Mouse (Mus musculus): ENCODE results near the gene Gmnn. TPM values are rescaled to one million over a fixed set of nuclear protein-coding genes. Genes with fewer than 3 reads are reported as not detected.

The Gmnn gene
- total and polyA plus RNA-seq, 3 experiments: 127 to 155 (median 129) TPM

- H3K36me3 ChIP-seq (ENCODE audit: control insufficient read depth in 1 of 2, insufficient read depth in 2 of 2, low read length in 2 of 2): peaks cover 0 to 4% of the 10 kb centered on the region in 2 experiments; a peak in 2 of 4 replicates
- H3K4me3 ChIP-seq (ENCODE audit: control insufficient read depth in 1 of 2, insufficient read depth in 1 of 2, low read depth in 2 of 2, low read length in 2 of 2): no peak overlapping the region
- H3K27me3 ChIP-seq (ENCODE audit: control insufficient read depth in 1 of 2, insufficient read depth in 2 of 2, low read length in 2 of 2): no peaks in the 10 kb centered on the region; a peak in 1 of 4 replicates
- peaks cover 0 to 3% of the 10 kb centered on the region in 2 experiments; a peak in 2 of 4 replicates for H3K4me1 ChIP-seq (ENCODE audit: control insufficient read depth in 1 of 2, insufficient read depth in 2 of 2, low read length in 2 of 2)
- H3K79me2 ChIP-seq (ENCODE audit: control insufficient read depth, insufficient read depth, low read length, poor library complexity): no peaks in the 10 kb centered on the region
- H3K27ac ChIP-seq (ENCODE audit: control insufficient read depth, low read depth, low read length): no peak overlapping the region
- TF ChIP-seq GATA1 (IDR thresholded peaks at IDR 0.05; ENCODE audit: low read depth, low read length) (no peak), UBTF (IDR thresholded peaks at IDR 0.05; ENCODE audit: borderline replicate concordance, insufficient read depth, low read depth, low read length) (no peak), ZMIZ1 (IDR thresholded peaks at IDR 0.05; ENCODE audit: low read depth, low read length) (no peak), EP300 (IDR thresholded peaks at IDR 0.05; ENCODE audit: low read depth in 1 of 2, low read length in 2 of 2) (no peak), MYC (IDR thresholded peaks at IDR 0.05; ENCODE audit: low read depth, low read length) (no peak), CTCF (IDR thresholded peaks at IDR 0.05 in 2 of 3, conservative IDR thresholded peaks at IDR 0.05 in 1 of 3; ENCODE audit: control insufficient read depth in 1 of 3, insufficient read depth in 1 of 3, low read depth in 2 of 3, low read length in 3 of 3, poor library complexity in 1 of 3, severe bottlenecking in 1 of 3) (no peak), GABPA (IDR thresholded peaks at IDR 0.05; ENCODE audit: low read depth, low read length) (no peak), MAFK (IDR thresholded peaks at IDR 0.05; ENCODE audit: borderline replicate concordance, low read depth, low read length) (no peak), SMC3 (IDR thresholded peaks at IDR 0.05; ENCODE audit: low read depth, low read length) (no peak), USF2 (IDR thresholded peaks at IDR 0.05; ENCODE audit: borderline replicate concordance in 1 of 2, insufficient read depth in 1 of 2, low read depth in 1 of 2, low read length in 2 of 2) (no peak), MXI1 (IDR thresholded peaks at IDR 0.05; ENCODE audit: low read depth, low read length) (no peak)
- H3K9ac ChIP-seq (ENCODE audit: control insufficient read depth, low read depth, low read length, poor library complexity, severe bottlenecking): no peak overlapping the region
- H3K9me3 ChIP-seq (replicated peaks; ENCODE audit: insufficient read depth, low read length): no peaks in the 10 kb centered on the region
- no peak for DNase-seq (ENCODE audit: low read depth, low spot score)
These were observed 30.8 kb upstream of the Gmnn start for GRCm38 (mm10) chr13:24792411-24793045.

DNA sequence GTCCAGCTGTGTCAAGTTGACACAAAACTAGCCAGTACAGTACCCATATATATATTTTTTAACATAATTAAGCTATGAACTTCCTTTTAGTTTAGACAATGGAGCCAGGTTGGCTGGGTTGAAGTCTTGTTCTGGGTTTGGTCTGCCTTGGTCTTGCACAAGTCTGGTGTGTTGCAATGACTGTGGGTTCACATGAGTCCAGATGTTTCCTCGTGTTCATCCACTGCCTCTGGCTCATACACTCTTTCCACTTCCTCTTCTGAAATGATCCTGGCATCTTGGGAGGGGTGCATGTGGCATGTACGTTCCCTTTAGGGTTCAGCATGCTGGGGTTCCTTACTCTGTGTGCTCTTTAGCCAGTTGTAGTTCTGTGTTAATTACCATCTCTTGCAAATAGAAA is 29.6 kb upstream of the Gmnn start:
- peaks cover 0 to 7% of the 10 kb centered on the region in 2 experiments; a peak in 2 of 4 replicates for H3K36me3 ChIP-seq (ENCODE audit: control insufficient read depth in 1 of 2, insufficient read depth in 2 of 2, low read length in 2 of 2)
- no peak overlapping the region for H3K9ac ChIP-seq (ENCODE audit: control insufficient read depth, low read depth, low read length, poor library complexity, severe bottlenecking)
- no peaks in the 10 kb centered on the region for H3K9me3 ChIP-seq (replicated peaks; ENCODE audit: insufficient read depth, low read length)
- no peak overlapping the region for H3K4me3 ChIP-seq (ENCODE audit: control insufficient read depth in 1 of 2, insufficient read depth in 1 of 2, low read depth in 2 of 2, low read length in 2 of 2)
- TF ChIP-seq RAD21 (IDR thresholded peaks at IDR 0.05; ENCODE audit: low read depth, low read length): no peak
- TF ChIP-seq CHD2 (IDR thresholded peaks at IDR 0.05; ENCODE audit: low read length): no peak
- TF ChIP-seq TAL1 (IDR thresholded peaks at IDR 0.05; ENCODE audit: low read length): peak; percentile 33
- TF ChIP-seq MAFK (IDR thresholded peaks at IDR 0.05; ENCODE audit: borderline replicate concordance, low read depth, low read length): no peak
- peak; percentile 54 for DNase-seq (ENCODE audit: low read depth, low spot score)
- H3K27ac ChIP-seq (ENCODE audit: control insufficient read depth, low read depth, low read length): no peak overlapping the region
- no peaks in the 10 kb centered on the region; a peak in 1 of 4 replicates for H3K27me3 ChIP-seq (ENCODE audit: control insufficient read depth in 1 of 2, insufficient read depth in 2 of 2, low read length in 2 of 2)
- no peaks in the 10 kb centered on the region for H3K79me2 ChIP-seq (ENCODE audit: control insufficient read depth, insufficient read depth, low read length, poor library complexity)
- H3K4me1 ChIP-seq (ENCODE audit: control insufficient read depth in 1 of 2, insufficient read depth in 2 of 2, low read length in 2 of 2): peaks cover 0 to 7% of the 10 kb centered on the region in 2 experiments; a peak in 2 of 4 replicates
